Mouse (Mus musculus): ENCODE measurements around the gene Chid1. TPM values are rescaled to one million over a fixed set of nuclear protein-coding genes. Genes with fewer than 3 reads are reported as not detected.

The Chid1 gene
- polyA plus RNA-seq, 1 experiment from 2014 or later, result 27.2 TPM

Other genes starting within 250 kb of the Chid1 start
- gene Drd4, start 247.9 kb downstream of the Chid1 start, polyA plus RNA-seq (2015; fragmentation: Nextera tagmentation; extraction: Ambion mirVana), result 0.18 and 0.22 TPM in 2 replicates
- gene Deaf1, start 212.2 kb downstream of the Chid1 start, polyA plus RNA-seq (2015; fragmentation: Nextera tagmentation; extraction: Ambion mirVana), result 29.4 and 42.1 TPM in 2 replicates
- 29.3 and 35.6 TPM in 2 replicates for gene Tmem80, start 212.1 kb downstream of the Chid1 start, polyA plus RNA-seq (2015; fragmentation: Nextera tagmentation; extraction: Ambion mirVana)
- 1.1 and 4.7 TPM in 2 replicates for gene Eps8l2, start 201.0 kb downstream of the Chid1 start, polyA plus RNA-seq (2015; fragmentation: Nextera tagmentation; extraction: Ambion mirVana)
- 225 and 246 TPM in 2 replicates for gene Taldo1, start 147.7 kb downstream of the Chid1 start, polyA plus RNA-seq (2015; fragmentation: Nextera tagmentation; extraction: Ambion mirVana)
- gene Gatd1, start 125.7 kb downstream of the Chid1 start, polyA plus RNA-seq (2015; fragmentation: Nextera tagmentation; extraction: Ambion mirVana), result 25.5 and 31.6 TPM in 2 replicates
- 4.5 and 5.2 TPM in 2 replicates for gene Cend1, start 110.4 kb downstream of the Chid1 start, polyA plus RNA-seq (2015; fragmentation: Nextera tagmentation; extraction: Ambion mirVana)
- 14.1 and 20.2 TPM in 2 replicates for gene Slc25a22, start 102.0 kb downstream of the Chid1 start, polyA plus RNA-seq (2015; fragmentation: Nextera tagmentation; extraction: Ambion mirVana)
- gene Pidd1, start 95.8 kb downstream of the Chid1 start, polyA plus RNA-seq (2015; fragmentation: Nextera tagmentation; extraction: Ambion mirVana), result 6.7 and 9.6 TPM in 2 replicates
- 703 and 884 TPM in 2 replicates for gene Rplp2, start 92.5 kb downstream of the Chid1 start, polyA plus RNA-seq (2015; fragmentation: Nextera tagmentation; extraction: Ambion mirVana)
- gene Pnpla2, start 84.7 kb downstream of the Chid1 start, polyA plus RNA-seq (2015; fragmentation: Nextera tagmentation; extraction: Ambion mirVana), result 56.3 and 57.5 TPM in 2 replicates
- 24.9 and 26.2 TPM in 2 replicates for gene Cracr2b, start 78.8 kb downstream of the Chid1 start, polyA plus RNA-seq (2015; fragmentation: Nextera tagmentation; extraction: Ambion mirVana)
- 28.7 and 35.2 TPM in 2 replicates for gene Cd151, start 72.5 kb downstream of the Chid1 start, polyA plus RNA-seq (2015; fragmentation: Nextera tagmentation; extraction: Ambion mirVana)
- gene Polr2l, start 64.7 kb downstream of the Chid1 start, polyA plus RNA-seq (2015; fragmentation: Nextera tagmentation; extraction: Ambion mirVana), result 59.5 and 63.5 TPM in 2 replicates
- 48.9 and 62.8 TPM in 2 replicates for gene Tspan4, start 64.6 kb downstream of the Chid1 start, polyA plus RNA-seq (2015; fragmentation: Nextera tagmentation; extraction: Ambion mirVana)
- 43.6 and 59.0 TPM in 2 replicates for gene Ap2a2, start 22.3 kb upstream of the Chid1 start, polyA plus RNA-seq (2015; fragmentation: Nextera tagmentation; extraction: Ambion mirVana)
- 0.08 and 0.22 TPM in 2 replicates for gene Muc6, start 115.5 kb upstream of the Chid1 start, polyA plus RNA-seq (2015; fragmentation: Nextera tagmentation; extraction: Ambion mirVana)
- gene Muc2, start 150.5 kb upstream of the Chid1 start, polyA plus RNA-seq (2015; fragmentation: Nextera tagmentation; extraction: Ambion mirVana), result 0.09 and 0.23 TPM in 2 replicates
- gene Muc5ac, start 249.1 kb upstream of the Chid1 start, polyA plus RNA-seq (2015; fragmentation: Nextera tagmentation; extraction: Ambion mirVana), result 0.01 and 0.13 TPM in 2 replicates

All from heart, embryonic 15.5 days (tissue).